Mouse (Mus musculus) ES-E14 (cell line): ENCODE data around the gene Dgkd. TPM values are rescaled to one million over a fixed set of nuclear protein-coding genes. Genes with fewer than 3 reads are reported as not detected.

Experiments used
- DNase-seq: peaks from one replicate; pipeline ENCODE4 v3.0.0-alpha.2; 2013; ENCODE audit warnings: low read depth, low spot score
- H3K27ac ChIP-seq: 2 replicates; pipeline ENCODE4 v1.5.1; 2012; ENCODE audit warnings: low read depth, mild to moderate bottlenecking, low read length, moderate library complexity, mixed read lengths; ENCODE audit not compliant: poor library complexity, insufficient read depth, severe bottlenecking
- H3K36me3 ChIP-seq: 2 replicates; pipeline ENCODE4 v1.6.1; 2012; ENCODE audit warnings: mild to moderate bottlenecking, low read length, moderate library complexity, mixed read lengths; ENCODE audit not compliant: control insufficient read depth, poor library complexity, insufficient read depth, severe bottlenecking
- H3K4me1 ChIP-seq, 2 experiments: fragments of 150-350 bp in 1 of 2; sonication (generic) in 1 of 2; 2 replicates each; pipeline ENCODE4 v1.6.1; 2012; ENCODE audit warnings: low read length in 2 of 2, mild to moderate bottlenecking in 1 of 2, mixed read lengths in 1 of 2; ENCODE audit not compliant: control insufficient read depth in 2 of 2, insufficient read depth in 2 of 2, poor library complexity in 1 of 2
- H3K4me3 ChIP-seq, 2 experiments: fragments of 150-350 bp in 1 of 2; sonication (generic) in 1 of 2; 2 replicates each; pipeline ENCODE4 v1.5.1; 2012; ENCODE audit warnings: low read length in 2 of 2, low read depth in 1 of 2, mild to moderate bottlenecking in 1 of 2, mixed read lengths in 1 of 2; ENCODE audit not compliant: insufficient read depth in 1 of 2, poor library complexity in 1 of 2, severe bottlenecking in 1 of 2
- H3K9ac ChIP-seq: 2 replicates; pipeline ENCODE4 v1.6.1; 2012; ENCODE audit warnings: low read depth, mild to moderate bottlenecking, low read length, mixed read lengths; ENCODE audit not compliant: poor library complexity, insufficient read depth, severe bottlenecking
- H3K9me3 ChIP-seq: fragments of 150-350 bp; sonication (generic); 2 replicates; pipeline ENCODE4 v1.6.1; 2012; ENCODE audit warnings: low read depth, mild to moderate bottlenecking, low read length; ENCODE audit not compliant: control insufficient read depth, insufficient read depth
- CHD2 ChIP-seq: IDR thresholded peaks from 2 replicates; pipeline ENCODE4 v1.6.1; 2014; ENCODE audit warnings: mild to moderate bottlenecking, low read depth, low read length, inconsistent platforms
- HCFC1 ChIP-seq: IDR thresholded peaks from 2 replicates; pipeline ENCODE4 v1.6.1; 2012; ENCODE audit warnings: low read length, inconsistent platforms, borderline replicate concordance; ENCODE audit not compliant: insufficient read depth
- MAFK ChIP-seq: IDR thresholded peaks from 2 replicates; pipeline ENCODE4 v1.6.1; 2014; ENCODE audit warnings: mild to moderate bottlenecking, low read depth, low read length, inconsistent platforms; ENCODE audit not compliant: insufficient read depth
- ZC3H11A ChIP-seq: IDR thresholded peaks from 2 replicates; pipeline ENCODE4 v1.6.1; 2012; ENCODE audit warnings: low read depth, mild to moderate bottlenecking, inconsistent platforms, low read length, borderline replicate concordance
- ZNF384 ChIP-seq: IDR thresholded peaks from 2 replicates; pipeline ENCODE4 v1.6.1; 2012; ENCODE audit warnings: low read depth, low read length, inconsistent platforms
- in situ Hi-C, 2 experiments: fragments of 600-800 bp; cut with MboI; formaldehyde crosslinking; loops; one replicate each; pipeline ENCODE4 v1.15.1; 2025; ENCODE audit warnings: low sequenced_read_pairs in 2 of 2, inconsistent platforms in 1 of 2; ENCODE audit not compliant: unreplicated experiment in 2 of 2
- total RNA-seq: library from RNA; depleted of rRNA; stranded (reverse); fragments of 300-350 nt; gene quantifications from 2 replicates; pipeline ENCODE4 v1.2.3, GENCODE M21; 2012

Gene Dgkd
- total RNA-seq, 1 experiment, result 37.4 TPM

- H3K4me1 ChIP-seq, result no peaks in the 10 kb centered on the region; a peak in 1 of 4 replicates
- in situ Hi-C loops, result no loop called here
- no peak overlapping the region for H3K9ac ChIP-seq
- H3K4me3 ChIP-seq, result no peak overlapping the region
- H3K36me3 ChIP-seq, result no peaks in the 10 kb centered on the region
- TF ChIP-seq HCFC1 (no peak), ZNF384 (no peak)
- no peak overlapping the region for H3K27ac ChIP-seq
- no peak for DNase-seq
- no peaks in the 10 kb centered on the region for H3K9me3 ChIP-seq
Measured at GRCm38 (mm10) chr1:87891634-87892033, 38.5 kb downstream of the Dgkd start.

DNA sequence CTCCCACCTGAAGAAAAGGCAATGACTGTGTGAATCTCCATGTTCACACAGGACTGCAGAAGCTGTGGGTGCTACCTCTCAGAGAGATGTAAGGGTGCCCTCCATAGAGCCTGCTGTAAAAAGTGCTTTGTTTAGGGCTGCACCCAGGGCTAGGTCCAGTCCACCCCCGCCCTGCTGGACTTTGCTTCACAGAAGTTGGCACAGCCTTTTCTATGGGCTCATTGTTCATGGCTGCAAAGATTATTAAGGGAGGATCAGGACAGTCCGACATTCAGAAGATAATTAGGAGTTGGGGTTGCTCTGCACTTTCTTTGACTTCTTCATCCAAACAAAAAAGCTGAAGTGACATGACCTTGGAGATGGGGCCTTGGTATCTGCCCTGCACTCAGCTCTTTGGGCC lies 39.4 kb downstream of the Dgkd start:
- Histone ChIP-seq H3K9me3 (no peaks in the 10 kb centered on the region), H3K9ac (no peak overlapping the region), H3K4me3 (no peak overlapping the region), H3K4me1 (no peaks in the 10 kb centered on the region; a peak in 1 of 4 replicates), H3K27ac (no peak overlapping the region), H3K36me3 (no peaks in the 10 kb centered on the region)
- in situ Hi-C loops, result no loop called here
- TF ChIP-seq ZC3H11A (no peak), CHD2 (no peak), MAFK (no peak), HCFC1 (no peak), ZNF384 (no peak)
- DNase-seq, result no peak

DNA sequence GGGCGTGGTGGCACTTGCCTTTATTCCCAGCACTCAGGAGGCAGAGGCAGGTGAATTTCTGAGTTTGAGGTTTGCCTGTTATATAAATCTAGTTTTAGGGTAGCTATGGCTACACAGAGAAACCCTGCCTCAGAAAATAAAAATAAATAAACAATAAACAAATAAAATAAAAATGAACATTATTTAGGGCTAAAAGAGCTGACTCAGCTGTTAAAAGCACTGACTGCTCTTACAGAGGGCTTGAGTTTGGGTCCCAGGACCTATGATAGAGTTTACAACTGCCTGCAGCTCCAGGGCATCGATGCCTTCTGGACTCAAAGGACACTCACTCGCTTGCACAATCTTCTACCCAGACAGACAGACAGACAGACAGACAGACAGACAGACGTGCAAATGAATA lies 40.3 kb downstream of the Dgkd start:
- TF ChIP-seq MAFK (peak; percentile 67), HCFC1 (no peak)

GRCm38 (mm10) chr1:87896921-87897320 lies 43.8 kb downstream of the Dgkd start:
- no peak for TF ChIP-seq MAFK
- TF ChIP-seq CHD2, result no peak
- DNase-seq, result no peak
- Histone ChIP-seq H3K36me3 (no peaks in the 10 kb centered on the region), H3K9me3 (no peaks in the 10 kb centered on the region), H3K4me1 (no peaks in the 10 kb centered on the region; a peak in 1 of 4 replicates), H3K27ac (no peak overlapping the region), H3K4me3 (no peak overlapping the region), H3K9ac (no peak overlapping the region)
- in situ Hi-C loops, result no loop called here

More for the DNA sequence above, 40.3 kb downstream of the Dgkd start:
- Histone ChIP-seq H3K36me3 (no peaks in the 10 kb centered on the region), H3K9me3 (no peaks in the 10 kb centered on the region), H3K4me3 (no peak overlapping the region), H3K9ac (no peak overlapping the region), H3K27ac (no peak overlapping the region), H3K4me1 (no peaks in the 10 kb centered on the region; a peak in 1 of 4 replicates)
- in situ Hi-C loops, result no loop called here
- no peak for DNase-seq

DNA sequence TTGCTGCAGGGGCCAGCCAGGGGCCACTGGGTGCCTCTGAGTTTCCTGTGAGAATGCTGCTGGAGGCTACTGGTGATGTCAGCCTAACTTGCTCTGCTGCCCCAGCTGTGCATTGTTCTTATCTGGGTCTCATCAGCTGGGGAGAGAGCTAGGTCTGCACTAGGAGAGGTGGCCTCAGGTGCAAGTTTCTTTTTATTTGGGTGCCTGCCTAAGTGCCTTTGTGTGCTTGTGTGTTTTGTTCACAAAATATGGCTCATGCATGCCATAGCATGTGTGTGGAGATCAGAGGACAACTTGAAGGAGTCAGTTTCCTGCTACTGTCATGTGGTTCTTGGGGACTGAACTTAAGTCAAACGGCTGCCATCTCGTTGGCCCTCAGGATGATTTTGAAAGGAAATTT lies 46.6 kb downstream of the Dgkd start:
- Histone ChIP-seq H3K4me3 (no peak overlapping the region), H3K9me3 (no peaks in the 10 kb centered on the region), H3K36me3 (no peaks in the 10 kb centered on the region), H3K9ac (no peak overlapping the region), H3K27ac (no peak overlapping the region), H3K4me1 (no peaks in the 10 kb centered on the region)
- in situ Hi-C loops, result no loop called here
- no peak for TF ChIP-seq CHD2
- no peak for TF ChIP-seq HCFC1
- no peak for TF ChIP-seq ZC3H11A
- TF ChIP-seq MAFK, result no peak
- no peak for DNase-seq
